Mouse (Mus musculus) thymus, postnatal 36 days (tissue): ENCODE measurements around the gene Spi1.
A peak's percentile ranks its signal among the peaks of the same experiment; 100 is the strongest.
"Not testable (repeated sequence)": the region's sequence is repeated elsewhere in the genome, so short reads cannot be mapped to it uniquely, and the experiment has no call there.

Experiments
- DNase-seq, 2 experiments: peaks; one replicate each; pipeline ENCODE4 v3.0.0; 2022; ENCODE audit warnings: mixed read lengths in 2 of 2

Spi1 gene

DNA sequence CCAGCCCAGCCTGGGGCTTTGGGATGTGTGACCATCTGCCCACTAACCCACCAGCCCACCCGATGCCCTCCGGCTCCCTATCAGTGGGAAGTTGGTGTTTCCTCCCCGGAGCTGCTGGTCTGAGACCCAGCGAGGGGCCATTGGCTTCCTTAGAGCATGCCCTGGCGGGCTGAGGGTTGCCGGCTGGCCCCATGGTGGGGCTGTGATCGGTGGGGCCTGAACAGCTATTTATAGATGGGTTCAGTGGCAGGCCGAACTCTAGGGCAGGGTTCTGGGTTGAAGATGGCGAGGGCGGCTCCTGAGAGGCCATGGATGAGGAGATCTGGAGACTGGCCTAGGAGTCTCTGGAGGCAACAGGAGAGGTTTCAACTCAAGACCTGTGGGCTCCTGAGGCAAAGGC lies 14.8 kb downstream of the Spi1 start:
- no peak for DNase-seq

DNA sequence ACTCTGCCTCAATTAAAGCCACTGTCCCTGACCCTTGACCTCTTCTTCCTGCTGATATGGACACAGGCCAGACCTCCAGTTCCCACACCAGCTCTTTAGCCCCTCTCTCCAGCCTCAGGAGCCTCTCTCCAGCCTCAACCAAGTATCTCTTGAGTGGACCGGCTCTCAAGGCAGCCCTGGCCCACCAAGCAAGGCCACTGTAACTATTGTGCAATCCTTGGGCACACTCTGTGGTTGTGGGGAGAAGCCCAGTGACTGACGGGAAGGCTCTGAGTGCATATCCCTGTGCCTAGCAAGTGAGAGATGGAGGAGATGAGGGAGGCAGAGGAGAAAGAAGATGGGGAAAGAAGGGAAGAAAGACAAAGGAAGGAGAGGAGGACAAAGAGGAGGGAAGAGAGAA lies 16.0 kb downstream of the Spi1 start:
- no peak for DNase-seq

DNA sequence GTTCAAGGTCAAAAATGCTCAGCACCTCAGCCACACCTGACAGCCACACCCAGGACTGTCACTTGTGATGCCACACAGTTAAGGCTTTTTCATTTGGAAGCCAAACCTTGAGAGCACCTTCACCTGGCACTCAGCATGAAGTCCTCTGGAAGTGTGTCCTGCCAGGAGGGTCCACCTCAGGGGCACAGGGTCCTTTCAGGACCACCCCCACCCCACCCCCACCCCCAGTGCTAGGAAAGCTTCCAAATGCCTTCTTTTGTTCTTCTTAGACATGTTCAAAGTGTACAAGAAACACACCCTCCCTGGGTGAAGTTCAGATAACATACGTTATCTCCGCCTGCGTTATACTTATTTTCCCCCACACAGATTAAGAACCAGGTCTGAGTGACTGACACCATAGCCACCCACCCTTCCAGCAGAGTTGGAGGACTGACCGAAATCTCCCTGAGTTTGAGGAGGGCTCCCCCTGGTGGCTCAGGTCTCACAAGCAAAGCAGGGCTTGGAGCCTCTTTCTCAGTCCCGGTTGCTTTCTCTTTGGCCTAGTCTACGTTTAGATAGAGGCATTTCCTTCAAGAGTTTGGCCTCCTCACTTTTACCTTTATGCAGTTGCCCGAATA lies 19.0 kb downstream of the Spi1 start:
- peak; percentile 86 to 90 for DNase-seq

DNA sequence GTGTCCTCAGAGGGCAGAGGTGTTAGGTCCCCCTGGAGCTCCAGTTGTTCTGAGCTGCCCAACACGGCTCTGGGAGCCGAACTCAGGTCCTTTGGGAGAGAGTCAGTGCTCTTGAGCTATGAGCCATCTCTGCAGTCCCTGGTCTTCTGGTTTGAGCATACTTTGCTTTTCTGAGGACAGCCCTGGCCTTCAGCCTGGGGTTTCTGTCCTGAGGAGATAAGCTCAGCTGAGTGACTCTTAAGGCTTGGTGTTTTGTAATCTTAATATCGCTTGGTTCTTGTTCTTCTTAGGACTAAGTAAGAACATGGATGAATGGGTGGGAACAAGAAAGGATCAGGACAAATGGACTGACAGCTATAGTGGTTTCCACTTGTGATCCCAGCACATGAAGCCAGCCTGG lies 26.0 kb downstream of the Spi1 start:
- DNase-seq = no peak

DNA sequence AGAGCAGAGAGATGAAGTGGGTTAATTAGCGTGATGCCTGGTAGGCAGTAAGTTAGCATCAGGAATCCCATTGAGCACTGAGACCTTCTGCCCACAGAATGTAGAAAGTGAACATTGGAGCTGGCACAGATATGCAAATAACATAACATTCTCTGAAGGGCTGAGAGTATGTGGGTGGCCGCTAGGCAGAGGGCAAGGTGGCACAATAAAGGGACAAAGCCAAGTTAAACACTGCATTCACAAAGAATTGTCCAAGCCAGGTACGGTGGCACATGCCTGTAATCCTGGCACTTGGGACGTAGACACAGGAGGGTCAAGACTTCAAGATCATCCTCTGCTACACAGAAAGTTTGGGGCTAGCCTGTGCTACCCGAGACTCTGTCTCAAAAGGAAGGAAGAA lies 27.1 kb downstream of the Spi1 start:
- no peak for DNase-seq

DNA sequence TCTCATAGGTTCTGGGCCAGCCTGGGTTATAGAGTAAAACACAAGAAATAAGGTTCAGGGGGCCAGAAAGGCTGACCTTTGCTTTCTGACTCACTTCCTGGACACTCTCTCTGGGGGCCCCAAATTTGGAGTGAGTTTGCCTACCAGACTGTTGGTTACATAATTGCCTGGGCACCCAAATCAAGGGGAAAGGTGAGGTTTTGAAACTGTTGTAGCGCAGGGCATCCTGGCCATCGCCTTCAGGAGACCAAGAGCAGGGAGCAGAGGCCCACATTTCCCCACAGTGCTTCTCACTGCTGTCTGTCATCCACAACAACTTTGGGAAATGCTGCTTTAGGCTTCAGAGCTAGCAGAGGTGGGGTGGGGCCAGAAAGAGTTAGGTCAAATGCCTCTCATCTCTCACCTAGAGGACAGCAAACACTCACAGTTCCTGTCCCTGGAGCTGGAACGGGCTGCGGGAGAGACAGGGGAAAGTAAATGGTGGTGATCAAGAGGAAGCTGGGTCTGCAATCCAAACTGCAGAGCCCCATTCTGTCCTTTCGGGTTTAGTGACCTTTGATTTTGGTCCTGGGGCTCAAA lies 27.7 kb downstream of the Spi1 start:
- DNase-seq = no peak

DNA sequence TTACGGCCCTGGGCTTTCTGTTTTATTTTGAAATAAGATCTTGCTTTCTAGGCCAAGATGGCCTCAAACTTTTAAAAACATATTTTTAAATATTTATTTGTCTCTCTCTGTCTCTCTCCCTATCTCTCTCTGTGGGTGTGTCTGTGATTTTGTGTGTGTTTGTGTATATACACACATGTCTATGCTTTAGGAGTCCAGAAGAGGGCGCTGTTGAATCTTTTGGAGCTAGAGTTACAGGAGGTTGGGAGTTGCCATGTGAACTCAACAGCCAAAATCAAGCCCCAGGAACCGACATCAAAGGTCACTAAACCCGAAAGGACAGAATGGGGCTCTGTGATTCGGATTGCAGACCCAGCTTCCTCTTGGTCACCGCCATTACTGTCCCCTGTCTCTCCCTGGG lies 28.2 kb downstream of the Spi1 start:
- DNase-seq = no peak

DNA sequence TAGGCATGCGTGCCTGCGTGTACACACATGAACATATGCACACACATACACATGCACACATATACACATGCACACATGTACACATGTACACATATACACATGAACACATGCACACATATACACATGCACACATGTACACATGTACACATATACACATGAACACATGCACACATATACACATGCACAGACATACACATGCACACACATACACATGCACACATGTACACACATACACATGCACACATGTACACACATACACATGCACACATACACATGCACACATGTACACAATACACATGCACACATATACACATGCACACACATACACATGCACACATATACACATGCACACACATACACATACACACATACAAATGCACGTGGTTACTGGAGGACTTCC lies 29.6 kb downstream of the Spi1 start:
- not testable (repeated sequence) for DNase-seq

DNA sequence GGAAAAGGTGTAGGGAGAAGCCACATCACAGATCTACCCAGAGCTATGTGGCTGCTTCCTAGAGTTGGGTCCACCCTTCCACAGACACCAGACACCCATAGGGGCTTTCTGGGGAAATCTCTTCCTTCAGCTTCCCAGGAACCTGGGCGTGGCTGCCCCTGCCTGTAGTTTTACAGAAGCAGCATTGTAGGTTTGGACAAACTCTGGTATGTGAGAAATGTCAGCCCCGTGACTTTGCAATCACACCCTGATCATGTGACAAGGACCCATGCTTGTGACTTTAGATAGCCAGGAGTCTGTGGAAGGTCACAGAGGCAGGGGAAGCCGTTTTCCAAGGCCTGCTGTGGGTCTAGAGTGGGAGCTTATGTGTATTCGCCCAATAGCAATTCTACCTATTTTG lies 30.3 kb downstream of the Spi1 start:
- no peak for DNase-seq

DNA sequence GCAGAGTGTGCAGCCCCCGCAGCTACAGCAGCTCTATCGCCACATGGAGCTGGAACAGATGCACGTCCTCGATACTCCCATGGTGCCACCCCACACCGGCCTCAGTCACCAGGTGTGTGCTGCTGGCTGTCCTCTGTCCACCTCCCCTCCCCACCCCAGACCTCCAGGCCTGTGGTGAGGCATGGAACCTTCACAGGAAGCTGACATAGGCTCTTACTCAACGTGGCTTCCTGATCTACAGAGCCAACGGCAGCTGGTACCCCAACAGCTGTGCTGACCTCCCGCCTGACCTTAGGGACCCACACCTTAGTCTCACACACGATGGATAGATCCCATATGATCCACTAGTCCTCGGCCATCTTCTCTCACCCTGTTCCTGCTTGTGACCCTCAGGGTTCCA lies 31.1 kb downstream of the Spi1 start:
- DNase-seq = no peak

DNA sequence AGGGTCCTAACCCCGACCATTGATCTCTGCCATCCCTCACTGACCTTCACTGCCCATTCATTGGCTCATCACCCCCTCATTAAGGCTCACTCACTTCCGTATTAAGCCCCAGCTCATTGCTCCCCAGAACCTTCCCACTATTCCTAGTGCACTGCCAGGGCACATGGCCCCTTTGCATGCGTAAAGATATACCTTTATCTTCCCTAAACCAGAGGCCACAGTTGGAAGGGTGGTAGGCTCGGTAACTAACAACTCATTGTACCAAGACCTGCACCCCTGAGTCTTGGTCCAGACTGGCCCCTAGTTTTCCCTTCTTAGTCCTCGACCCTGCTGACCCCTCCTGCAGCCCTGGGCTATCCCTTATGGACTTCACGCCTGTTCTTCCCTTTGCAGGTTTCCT lies 31.7 kb downstream of the Spi1 start:
- DNase-seq = no peak

DNA sequence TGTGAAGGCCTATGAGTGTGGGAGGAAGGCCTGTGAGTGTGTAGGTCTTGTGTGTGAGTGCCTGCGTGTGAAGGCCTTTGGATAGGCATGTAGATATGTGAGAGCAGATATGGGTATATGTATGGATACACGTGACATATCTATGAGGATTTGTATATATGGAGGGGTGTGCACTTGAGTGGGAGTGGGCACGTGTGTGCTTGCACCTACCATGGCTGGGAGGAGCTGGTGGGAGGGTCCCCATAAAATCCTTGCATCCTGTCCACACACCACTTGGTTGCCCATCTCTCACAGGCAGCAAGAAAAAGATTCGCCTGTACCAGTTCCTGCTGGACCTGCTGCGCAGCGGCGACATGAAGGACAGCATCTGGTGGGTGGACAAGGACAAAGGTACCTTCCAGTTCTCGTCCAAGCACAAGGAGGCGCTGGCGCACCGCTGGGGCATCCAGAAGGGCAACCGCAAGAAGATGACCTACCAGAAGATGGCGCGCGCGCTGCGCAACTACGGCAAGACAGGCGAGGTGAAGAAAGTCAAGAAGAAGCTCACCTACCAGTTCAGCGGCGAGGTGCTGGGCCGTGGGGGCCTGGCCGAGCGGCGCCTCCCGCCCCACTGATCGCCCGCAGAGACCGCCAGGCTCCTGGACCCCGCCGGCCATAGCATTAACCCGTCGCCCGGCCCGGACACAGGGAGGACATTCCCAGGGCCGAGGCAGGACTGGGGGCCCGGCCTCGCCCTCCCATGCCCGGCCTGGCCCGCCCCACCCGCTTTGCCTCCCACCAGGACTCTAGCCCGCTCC lies 32.8 kb downstream of the Spi1 start:
- DNase-seq = peak; percentile 60 to 62

DNA sequence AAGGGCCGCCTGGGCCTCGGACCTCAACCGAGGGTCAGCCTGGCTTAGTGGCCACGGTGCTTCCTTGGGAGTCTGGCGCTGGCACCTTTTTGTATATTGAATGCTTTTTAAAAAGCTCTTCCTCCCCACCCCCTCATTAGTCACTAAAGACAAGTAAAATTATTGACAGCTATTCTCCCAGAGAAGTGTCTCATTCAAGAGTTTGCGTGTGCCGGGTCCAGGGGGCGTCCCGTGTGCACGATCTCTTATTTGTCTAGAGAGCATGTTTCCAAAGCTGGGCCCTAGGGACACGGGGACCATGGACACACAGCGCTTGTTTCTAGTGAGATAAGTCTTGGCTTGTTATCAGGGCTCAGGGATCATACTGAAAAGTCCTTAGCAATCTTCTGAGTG lies 33.4 kb downstream of the Spi1 start:
- DNase-seq = no peak

DNA sequence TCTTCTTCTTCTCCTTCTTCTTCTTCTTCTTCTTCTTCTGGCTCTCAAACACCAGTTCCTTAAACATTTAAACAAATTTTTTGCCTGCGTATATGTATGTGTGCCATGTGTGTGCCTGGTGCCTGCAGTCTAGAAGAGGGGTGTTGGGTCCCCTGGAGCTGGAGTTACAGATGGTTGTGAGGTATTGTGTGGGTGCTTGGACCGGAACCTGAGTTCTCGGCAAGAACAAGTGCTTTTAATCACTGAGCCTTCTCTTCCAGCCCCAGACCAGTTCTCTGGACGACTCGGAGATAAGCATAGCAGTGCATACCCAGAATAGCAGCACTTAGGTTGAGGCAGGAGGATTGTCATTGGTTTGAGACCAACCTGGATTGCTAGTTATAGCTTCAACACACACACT lies 34.7 kb downstream of the Spi1 start:
- no peak for DNase-seq

DNA sequence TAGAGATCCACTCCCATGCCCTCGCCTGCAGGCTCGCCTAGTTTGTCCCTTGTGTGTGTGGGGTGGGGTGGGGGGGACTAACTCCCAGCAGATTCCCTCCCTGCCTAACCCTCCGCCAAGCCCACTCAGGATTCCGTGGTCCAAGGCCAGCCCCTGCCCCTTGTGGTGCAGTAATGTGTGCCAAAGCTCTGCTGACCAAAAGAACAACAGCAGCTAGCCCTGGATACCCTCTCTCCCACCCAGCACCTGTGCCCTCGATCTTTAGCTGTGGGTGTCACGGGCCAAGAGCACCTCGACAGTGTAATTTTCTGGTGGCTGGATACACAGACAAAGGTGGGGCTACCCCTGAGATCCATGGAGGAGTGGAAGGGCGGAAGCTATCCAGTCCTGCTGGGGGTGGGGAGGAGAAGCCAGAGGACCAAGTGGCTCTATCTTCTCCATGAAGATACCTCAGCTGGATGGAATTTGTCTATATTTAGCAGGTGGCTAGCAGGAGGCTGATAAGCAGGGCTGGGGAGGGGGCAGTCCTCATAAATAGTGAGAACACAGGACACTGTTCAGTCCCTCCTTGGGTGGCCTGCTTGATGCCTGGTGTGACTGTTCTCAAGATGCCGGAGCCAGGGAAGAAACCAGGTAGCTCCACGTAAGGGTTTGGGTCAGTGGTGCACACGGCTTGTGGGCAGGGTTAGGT lies 35.5 kb downstream of the Spi1 start, which contains the start of gene Mybpc3:
TSS of gene Mybpc3 (plus strand) at position 560 of the 691 bp plus-strand sequence.
- no peak for DNase-seq

DNA sequence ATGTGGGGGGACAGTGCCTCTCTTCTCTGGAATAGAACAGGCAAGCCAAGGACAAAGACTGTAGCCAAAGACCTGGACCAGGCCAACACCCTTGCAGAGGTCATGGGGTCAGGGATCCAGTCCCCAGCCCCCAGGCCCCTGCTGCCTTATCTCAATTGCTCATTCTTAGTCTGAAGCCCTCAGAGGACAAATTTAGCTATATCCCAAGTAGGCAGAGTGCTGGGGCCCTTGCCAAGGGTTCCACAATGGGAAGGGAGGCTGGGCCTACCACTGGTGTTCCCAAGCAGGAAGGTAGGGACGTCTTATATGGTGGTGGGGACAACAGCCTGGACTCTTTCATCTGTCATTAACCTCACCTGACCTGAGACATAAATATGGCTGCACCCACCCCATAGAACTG lies 36.5 kb downstream of the Spi1 start:
- no peak for DNase-seq

DNA sequence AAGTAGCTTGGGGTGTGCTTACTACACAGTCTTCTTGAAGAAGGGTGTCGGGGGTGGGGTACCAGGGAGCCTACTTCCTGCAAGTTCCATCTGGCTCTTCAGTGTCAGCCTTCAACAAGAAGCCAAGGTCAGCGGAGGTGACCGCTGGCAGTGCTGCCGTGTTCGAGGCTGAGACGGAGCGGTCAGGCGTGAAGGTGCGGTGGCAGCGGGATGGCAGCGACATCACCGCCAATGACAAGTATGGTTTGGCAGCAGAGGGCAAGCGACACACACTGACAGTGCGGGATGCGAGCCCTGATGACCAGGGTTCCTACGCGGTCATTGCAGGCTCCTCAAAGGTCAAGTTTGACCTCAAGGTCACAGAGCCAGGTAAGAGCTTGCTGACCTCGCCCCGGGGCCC lies 36.9 kb downstream of the Spi1 start:
- DNase-seq = no peak

DNA sequence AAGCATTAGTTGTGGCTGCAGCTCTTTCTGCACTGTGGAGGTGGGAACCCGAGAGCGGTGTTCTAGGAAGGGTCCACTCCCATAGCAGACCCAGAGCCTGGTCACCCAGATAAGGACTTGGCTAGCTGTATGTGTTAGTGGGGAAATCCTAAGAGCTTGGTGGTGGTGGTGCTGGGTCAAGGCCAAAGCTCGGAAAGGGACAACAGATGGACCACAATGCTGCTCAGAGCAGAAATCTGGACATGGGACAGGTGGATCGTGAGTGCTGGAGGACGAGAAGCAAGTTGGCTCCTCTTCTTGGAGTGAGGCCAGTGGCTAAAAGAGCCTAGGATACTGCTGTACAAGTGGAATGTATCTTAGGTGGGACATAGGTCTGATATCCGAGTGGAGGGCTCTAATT lies 37.4 kb downstream of the Spi1 start:
- no peak for DNase-seq

DNA sequence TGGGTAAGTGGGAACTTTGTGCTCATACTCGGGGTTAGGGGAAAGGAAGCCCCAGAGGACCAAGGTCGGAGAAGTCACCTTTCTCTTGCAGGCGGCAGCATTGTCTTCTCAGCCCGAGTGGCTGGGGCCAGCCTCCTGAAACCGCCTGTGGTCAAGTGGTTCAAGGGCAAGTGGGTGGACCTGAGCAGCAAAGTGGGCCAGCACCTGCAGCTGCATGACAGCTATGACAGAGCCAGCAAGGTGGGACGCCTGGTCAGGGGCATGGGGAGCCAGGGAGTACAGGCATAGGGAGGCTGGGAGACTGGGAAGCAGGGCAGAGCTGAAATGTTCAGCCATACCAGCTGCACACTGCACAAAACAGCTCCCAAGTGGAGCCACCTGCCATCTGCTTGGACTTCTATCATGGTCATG lies 38.1 kb downstream of the Spi1 start:
- no peak for DNase-seq

DNA sequence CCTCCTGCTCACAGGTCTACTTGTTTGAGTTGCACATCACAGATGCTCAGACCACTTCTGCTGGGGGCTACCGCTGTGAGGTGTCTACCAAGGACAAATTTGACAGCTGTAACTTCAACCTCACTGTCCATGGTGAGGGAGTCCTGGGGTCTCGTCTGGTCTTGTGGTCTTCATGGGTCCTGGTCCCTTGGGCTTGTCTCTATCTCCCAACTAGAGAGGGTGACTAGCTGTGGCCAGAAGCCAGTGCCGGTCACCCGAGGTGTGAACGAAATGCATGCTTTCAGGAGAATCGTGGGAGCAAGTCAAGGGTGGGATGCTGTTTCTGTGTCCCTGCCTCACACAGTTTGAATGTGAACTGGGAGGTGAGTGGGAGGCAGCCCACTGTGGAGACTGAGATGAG lies 38.8 kb downstream of the Spi1 start:
- no peak for DNase-seq

DNA sequence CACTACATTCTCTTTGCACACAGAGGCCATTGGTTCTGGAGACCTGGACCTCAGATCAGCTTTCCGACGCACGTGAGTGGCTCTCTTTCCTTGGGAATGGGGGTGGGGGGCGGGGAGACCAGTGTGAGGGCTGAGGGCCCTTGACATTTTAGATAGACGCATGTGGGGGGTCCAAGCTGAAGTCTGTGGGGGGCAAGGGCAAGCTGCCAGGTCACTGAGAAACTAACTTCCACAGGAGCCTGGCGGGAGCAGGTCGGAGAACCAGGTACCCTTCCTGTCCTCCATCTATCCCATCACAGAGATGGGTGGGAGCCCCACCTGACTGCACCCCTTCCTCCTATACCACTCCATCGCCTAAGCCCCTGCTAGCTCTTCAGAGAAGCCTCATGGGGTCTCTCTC lies 39.3 kb downstream of the Spi1 start:
- no peak for DNase-seq

DNA sequence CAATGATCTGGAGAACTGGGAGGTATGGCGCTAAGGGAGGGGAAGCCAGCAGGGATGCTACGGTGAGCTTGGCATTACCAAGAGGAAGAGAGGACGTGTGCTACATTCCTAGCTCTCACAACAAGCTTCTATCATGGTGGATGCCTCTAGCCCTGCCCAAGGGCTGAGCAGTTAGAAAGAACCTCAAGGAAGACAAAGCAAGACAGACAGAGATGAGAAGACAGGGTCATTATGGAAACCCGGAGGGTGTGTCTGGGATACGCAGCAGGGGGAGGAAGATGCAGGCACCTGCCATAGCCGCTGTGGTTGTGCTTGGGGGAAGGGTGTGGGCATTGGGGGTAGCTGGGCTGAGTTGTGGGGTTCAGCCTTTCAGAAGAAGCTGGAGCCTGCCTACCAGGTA lies 41.3 kb downstream of the Spi1 start:
- no peak for DNase-seq

DNA sequence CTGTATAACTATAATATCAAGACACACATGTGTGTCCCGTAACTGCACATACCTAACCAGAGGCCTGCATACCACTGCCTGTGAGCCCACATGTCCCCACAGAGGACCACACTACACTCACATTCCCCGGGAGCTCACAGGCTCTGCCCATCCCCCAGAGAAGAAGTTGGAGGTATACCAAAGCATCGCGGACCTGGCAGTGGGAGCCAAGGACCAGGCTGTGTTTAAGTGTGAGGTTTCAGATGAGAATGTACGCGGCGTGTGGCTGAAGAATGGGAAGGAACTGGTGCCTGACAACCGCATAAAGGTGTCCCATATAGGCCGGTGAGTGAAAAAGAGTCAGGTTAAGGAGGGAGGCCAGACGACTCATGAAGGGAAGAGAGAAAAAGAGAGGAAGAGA lies 42.9 kb downstream of the Spi1 start:
- DNase-seq = no peak

DNA sequence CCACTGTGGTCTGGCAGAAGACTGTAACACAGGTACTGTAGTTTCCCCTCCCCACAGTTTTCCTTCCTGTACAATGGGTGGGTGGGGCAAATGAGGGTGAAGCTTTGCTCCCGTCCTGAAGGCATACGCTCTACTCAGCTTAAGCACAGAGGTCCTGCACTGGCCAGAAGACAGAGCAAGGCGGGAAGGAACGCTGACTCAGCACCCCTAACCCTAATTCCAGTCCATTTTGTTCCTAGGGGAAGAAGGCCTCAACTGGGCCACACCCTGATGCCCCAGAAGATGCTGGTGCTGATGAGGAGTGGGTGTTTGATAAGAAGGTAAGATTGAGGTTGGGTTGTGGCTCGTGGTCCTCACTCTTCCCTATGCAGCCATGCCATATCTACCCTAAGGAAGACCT lies 46.6 kb downstream of the Spi1 start:
- DNase-seq = no peak
